Mouse (Mus musculus) liver, embryonic 12.5 days (tissue): ENCODE measurements around the gene Arpc4. TPM values are rescaled to one million over a fixed set of nuclear protein-coding genes. Genes with fewer than 3 reads are reported as not detected.

Experiments used
- ATAC-seq: fragments of 200-750 bp; cut with Nextera tagmentation; 2 replicates; pipeline ENCODE4 v1.8.0; 2017; ENCODE audit warnings: moderate number of reproducible peaks, mild to moderate bottlenecking, moderate library complexity
- H3K27ac ChIP-seq: fragments of 300-500 bp; sonication (generic); 2 replicates; pipeline ENCODE4 v1.5.1; 2016; ENCODE audit warnings: mild to moderate bottlenecking
- H3K27me3 ChIP-seq: fragments of 300-500 bp; sonication (generic); replicated peaks from 2 replicates; pipeline ENCODE4 v1.6.1; 2016; ENCODE audit warnings: mild to moderate bottlenecking, moderate library complexity
- H3K36me3 ChIP-seq: fragments of 300-500 bp; sonication (generic); 2 replicates; pipeline ENCODE4 v1.6.1; 2016; ENCODE audit warnings: mild to moderate bottlenecking, moderate library complexity
- H3K4me1 ChIP-seq: fragments of 300-500 bp; sonication (generic); 2 replicates; pipeline ENCODE4 v1.6.1; 2016
- H3K4me2 ChIP-seq: fragments of 300-500 bp; sonication (generic); 2 replicates; pipeline ENCODE4 v1.6.1; 2016; ENCODE audit warnings: mild to moderate bottlenecking, moderate library complexity
- H3K4me3 ChIP-seq: fragments of 300-500 bp; sonication (generic); 2 replicates; pipeline ENCODE4 v1.5.1; 2016; ENCODE audit warnings: mild to moderate bottlenecking, moderate library complexity
- H3K9ac ChIP-seq: fragments of 300-500 bp; sonication (generic); 2 replicates; pipeline ENCODE4 v1.6.1; 2016; ENCODE audit warnings: mild to moderate bottlenecking, moderate library complexity
- H3K9me3 ChIP-seq: fragments of 300-500 bp; sonication (generic); replicated peaks from 2 replicates; pipeline ENCODE4 v1.6.1; 2016; ENCODE audit warnings: mild to moderate bottlenecking, moderate library complexity
- WGBS: fragments of 180-500 bp; shearing (Covaris S2); methylation state at CpG from one replicate; pipeline ENCODE4 v1.1.7; 2016; ENCODE audit not compliant: insufficient replicate concordance; 5-methylcytosine and 5-hydroxymethylcytosine counted together
- microRNA-seq: library from miRNA; unstranded; fragments of <30 nt; microRNA quantifications from one replicate; pipeline ENCODE4, GENCODE M21; 2017
- polyA plus RNA-seq: library from polyadenylated mRNA; unstranded; fragments of >200 nt; fragmentation: Nextera tagmentation; extraction: Ambion mirVana; gene quantifications from 2 replicates; pipeline ENCODE4 v1.2.1, GENCODE M21; 2016

Arpc4 gene
- polyA plus RNA-seq, 1 experiment from 2014 or later = 294 TPM

DNA sequence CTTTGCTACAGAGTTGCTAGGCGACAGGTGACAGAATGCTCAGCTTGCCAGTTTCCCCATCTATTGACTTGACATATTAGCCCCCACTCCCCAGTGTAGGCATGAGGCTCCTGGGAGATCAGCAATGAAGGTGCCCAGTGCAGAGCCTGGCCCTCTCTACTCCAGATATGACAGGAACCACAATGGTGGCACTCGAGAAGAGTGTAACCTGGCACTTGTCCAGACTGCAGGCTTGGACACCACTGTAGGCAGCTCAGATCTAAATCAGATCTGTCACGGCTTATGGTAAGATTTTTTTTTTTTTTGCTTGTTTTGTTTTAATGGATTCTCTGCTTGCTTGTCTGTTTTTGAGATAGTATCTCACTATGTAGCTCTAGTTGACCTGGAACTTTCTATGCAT lies 55.7 kb downstream of the Arpc4 start:
- H3K4me3 ChIP-seq = no peak overlapping the region
- H3K9ac ChIP-seq = no peak overlapping the region
- ATAC-seq = no peak
- WGBS = 64% methylated on average over 3 of the region's 3 CpGs
- no peaks in the 10 kb centered on the region for H3K9me3 ChIP-seq
- peaks cover 5% of the 10 kb centered on the region; the same call in 1 of the 2 replicates for H3K27me3 ChIP-seq
- H3K4me2 ChIP-seq = no peak overlapping the region
- H3K4me1 ChIP-seq = no peaks in the 10 kb centered on the region
- H3K27ac ChIP-seq = no peak overlapping the region
- H3K36me3 ChIP-seq = no peaks in the 10 kb centered on the region

GRCm38 (mm10) chr6:113434691-113435090 lies 56.8 kb downstream of the Arpc4 start:
- H3K27ac ChIP-seq = no peak overlapping the region

DNA sequence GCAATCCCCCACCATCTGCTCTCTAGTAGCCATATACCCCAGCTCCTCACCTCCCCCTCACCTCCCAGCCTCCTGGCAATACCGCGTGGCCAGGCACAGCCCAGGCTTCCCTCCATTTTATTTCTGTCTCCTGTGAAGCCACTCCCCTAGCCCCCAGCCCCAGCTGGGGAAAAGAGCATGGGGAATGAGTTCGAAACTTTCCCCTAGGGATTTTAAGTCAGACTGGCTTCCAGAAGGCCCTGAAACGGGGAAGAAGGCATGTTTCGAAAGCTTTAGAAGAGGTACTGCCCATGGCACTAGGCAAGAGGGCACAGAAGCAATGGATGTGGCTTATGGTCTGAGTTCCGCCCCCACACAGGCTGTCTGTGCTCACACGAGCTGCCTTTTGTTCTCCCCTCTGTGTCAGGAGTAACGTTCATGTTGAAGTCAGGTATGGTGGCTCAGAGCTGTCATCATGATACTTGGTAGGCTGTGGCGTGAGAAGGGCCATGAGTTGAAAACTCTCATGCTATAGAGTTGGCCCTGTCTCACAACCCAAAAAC lies 57.8 kb downstream of the Arpc4 start, which contains the start of gene Cidec:
Gene Cidec, minus strand, starts transcription at position 97 of the 542 bp plus-strand sequence.
- ATAC-seq = no peak
- H3K27me3 ChIP-seq = peaks cover 5% of the 10 kb centered on the region; the same call in 1 of the 2 replicates
- no peaks in the 10 kb centered on the region for H3K9me3 ChIP-seq
- no peak within 1 kb of the TSS for H3K4me3 ChIP-seq
- no peaks in the 10 kb centered on the region for H3K4me1 ChIP-seq
- no peak within 1 kb of the TSS for H3K9ac ChIP-seq
- no peak within 1 kb of the TSS for H3K27ac ChIP-seq
- H3K4me2 ChIP-seq = no peak within 1 kb of the TSS
- WGBS = 61% methylated on average over 9 of the region's 9 CpGs
- no peaks in the 10 kb centered on the region for H3K36me3 ChIP-seq

More at GRCm38 (mm10) chr6:113434691-113435090, 56.8 kb downstream of the Arpc4 start:
- Histone ChIP-seq H3K4me3 (no peak overlapping the region), H3K36me3 (no peaks in the 10 kb centered on the region), H3K4me1 (no peaks in the 10 kb centered on the region), H3K9me3 (no peaks in the 10 kb centered on the region), H3K9ac (no peak overlapping the region), H3K27me3 (peaks cover 5% of the 10 kb centered on the region; the same call in 1 of the 2 replicates), H3K4me2 (no peak overlapping the region)
- WGBS = 58% methylated on average over 7 of the region's 7 CpGs
- ATAC-seq = no peak

- H3K36me3 ChIP-seq = no peaks in the 10 kb centered on the region
- H3K27ac ChIP-seq = no peak overlapping the region
- WGBS = 67% methylated on average over 12 of the region's 12 CpGs
- no peak overlapping the region for H3K4me3 ChIP-seq
- ATAC-seq = no peak
- H3K4me1 ChIP-seq = peaks cover 5% of the 10 kb centered on the region; the same call in 1 of the 2 replicates
- no peaks in the 10 kb centered on the region for H3K9me3 ChIP-seq
- H3K4me2 ChIP-seq = no peak overlapping the region
- no peak overlapping the region for H3K9ac ChIP-seq
- H3K27me3 ChIP-seq = peaks cover 5% of the 10 kb centered on the region; the same call in 1 of the 2 replicates
Measured at GRCm38 (mm10) chr6:113437135-113437534, 59.2 kb downstream of the Arpc4 start.

DNA sequence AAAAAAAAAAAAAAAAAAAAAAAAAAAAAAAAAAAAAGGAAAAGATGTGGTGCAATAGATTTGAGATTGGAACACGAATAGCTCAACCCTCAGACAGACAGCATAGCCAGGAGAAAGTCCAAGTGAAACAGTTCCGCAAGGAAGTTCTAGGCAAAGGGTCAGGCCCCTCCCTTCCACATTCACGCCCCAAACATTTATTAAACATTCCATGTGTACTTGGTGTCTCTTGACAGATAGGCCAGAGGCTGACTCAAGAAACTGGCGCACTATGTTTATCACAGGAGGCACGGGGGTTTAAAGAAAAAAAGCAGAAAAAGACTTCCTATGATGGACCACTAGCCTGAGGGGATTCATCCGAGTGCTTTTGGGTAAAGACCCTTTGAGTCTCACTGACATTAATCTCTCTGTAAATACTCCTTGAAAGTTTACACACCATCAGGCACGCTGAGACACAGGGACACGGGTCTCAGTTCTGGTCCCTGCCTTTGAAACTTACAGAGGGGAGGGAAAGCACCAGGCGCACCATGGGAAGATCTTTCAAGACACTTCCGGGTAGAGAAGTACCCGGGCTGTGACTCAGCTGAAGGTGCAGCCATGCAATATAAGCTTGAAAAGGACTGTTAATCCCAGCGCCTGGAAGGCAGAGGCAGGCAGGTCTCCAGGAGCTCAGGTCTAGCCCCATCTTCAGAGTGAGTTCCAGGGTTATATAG lies 61.0 kb downstream of the Arpc4 start:
- Histone ChIP-seq H3K4me2 (no peak overlapping the region), H3K9me3 (no peaks in the 10 kb centered on the region), H3K27ac (no peak overlapping the region), H3K9ac (no peak overlapping the region), H3K36me3 (no peaks in the 10 kb centered on the region), H3K4me1 (peaks cover 17% of the 10 kb centered on the region), H3K4me3 (no peak overlapping the region), H3K27me3 (peaks cover 5% of the 10 kb centered on the region; the same call in 1 of the 2 replicates)
- 45% methylated on average over 12 of the region's 12 CpGs for WGBS
- ATAC-seq = no peak

Small RNAs within 50 kb of the gene (microRNA-seq; reads per million reads assigned to microRNA genes)
- not detected for gene Gm24387

Other genes with a start within 250 kb of the Arpc4 start
- gene Lhfpl4, start 182.7 kb upstream of the Arpc4 start, polyA plus RNA-seq = 0.44 and 0.70 TPM in 2 replicates
- gene Mtmr14, start 140.3 kb upstream of the Arpc4 start, polyA plus RNA-seq = 24.8 and 26.5 TPM in 2 replicates
- gene Cpne9, start 95.8 kb upstream of the Arpc4 start, polyA plus RNA-seq = 0.02 TPM in 1 of 2 replicates, not detected in the other
- gene Brpf1, start 71.0 kb upstream of the Arpc4 start, polyA plus RNA-seq = 15.8 and 16.0 TPM in 2 replicates
- 8.7 and 9.1 TPM in 2 replicates for gene Ogg1, start 51.1 kb upstream of the Arpc4 start, polyA plus RNA-seq
- 31.5 TPM in 2 replicates for gene Camk1, start 34.1 kb upstream of the Arpc4 start, polyA plus RNA-seq
- 29.2 and 33.3 TPM in 2 replicates for gene Tada3, start 232 bp upstream of the Arpc4 start, polyA plus RNA-seq
- 1.1 and 1.3 TPM in 2 replicates for gene Ttll3, start 11.1 kb downstream of the Arpc4 start, polyA plus RNA-seq
- gene Rpusd3, start 41.2 kb downstream of the Arpc4 start, polyA plus RNA-seq = 19.8 and 22.2 TPM in 2 replicates
- gene Cidec, start 57.6 kb downstream of the Arpc4 start, polyA plus RNA-seq = not detected in 2 replicates
- 56.0 and 57.1 TPM in 2 replicates for gene Jagn1, start 64.5 kb downstream of the Arpc4 start, polyA plus RNA-seq
- gene Il17re, start 80.4 kb downstream of the Arpc4 start, polyA plus RNA-seq = 0.36 and 0.41 TPM in 2 replicates
- 4.7 and 5.1 TPM in 2 replicates for gene Il17rc, start 93.3 kb downstream of the Arpc4 start, polyA plus RNA-seq
- gene Creld1, start 105.2 kb downstream of the Arpc4 start, polyA plus RNA-seq = 9.6 and 10.9 TPM in 2 replicates
- gene Prrt3, start 123.8 kb downstream of the Arpc4 start, polyA plus RNA-seq = 0.08 and 0.11 TPM in 2 replicates
- 55.8 and 56.5 TPM in 2 replicates for gene Emc3, start 153.5 kb downstream of the Arpc4 start, polyA plus RNA-seq
- gene Fancd2, start 153.6 kb downstream of the Arpc4 start, polyA plus RNA-seq = 13.8 and 16.4 TPM in 2 replicates
- 0.10 and 0.11 TPM in 2 replicates for gene Fancd2os, start 222.6 kb downstream of the Arpc4 start, polyA plus RNA-seq
- gene Brk1, start 226.7 kb downstream of the Arpc4 start, polyA plus RNA-seq = 106 and 109 TPM in 2 replicates
- 13.9 and 14.8 TPM in 2 replicates for gene Vhl, start 245.8 kb downstream of the Arpc4 start, polyA plus RNA-seq